8 mouse cellular contexts compared by ENCODE assay signal in the genomic region with DNA sequence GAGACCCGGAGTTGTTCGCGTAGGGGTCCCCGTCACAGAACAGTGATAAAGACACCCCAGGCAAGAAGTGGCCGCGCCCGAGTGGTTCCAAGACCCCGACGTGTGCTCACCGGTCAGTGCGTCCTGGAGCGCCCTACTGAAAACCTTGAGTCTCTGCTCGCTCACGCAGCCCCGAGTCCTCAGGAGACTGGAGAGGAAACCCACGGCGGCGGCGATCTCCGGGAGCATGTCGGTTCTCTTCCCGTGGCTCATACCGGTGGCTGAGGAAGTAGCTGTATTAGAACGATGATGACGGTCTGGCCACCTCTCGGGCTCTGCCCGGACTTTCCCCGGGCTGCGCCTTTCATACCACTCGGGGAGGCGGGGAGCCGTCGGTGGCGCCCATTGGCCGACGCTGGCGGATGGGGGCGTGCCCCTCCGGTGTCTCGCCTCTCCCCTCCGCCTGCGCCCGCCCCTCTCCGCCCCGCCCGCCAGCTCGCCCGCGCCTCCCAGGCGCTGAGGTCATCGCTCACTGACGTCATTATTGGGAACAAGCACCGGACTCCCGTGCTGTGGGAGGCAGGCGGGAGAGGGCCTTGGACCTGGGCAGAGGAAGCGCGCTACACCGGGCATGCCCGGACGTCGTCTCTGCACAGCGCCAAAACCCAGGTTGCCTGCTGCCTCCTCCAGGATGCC. TPM values are rescaled to one million over a fixed set of nuclear protein-coding genes. Genes with fewer than 3 reads are reported as not detected.
DNase-seq lines count a peak whose midpoint lies in the region; ATAC-seq lines count a peak whose summit lies in the region.

A gene (minus strand): TSS at position 319 of the 675 bp plus-strand sequence.

- peak; percentile 67 for ATAC-seq in common myeloid progenitor, adult 5-6 weeks (replicated peaks; ENCODE audit: low read depth, poor library complexity, severe bottlenecking)
- ATAC-seq in megakaryocyte progenitor cell, adult 5-6 weeks (replicated peaks; ENCODE audit: poor library complexity) = peak; percentile 77

- peak; percentile 98 for DNase-seq in ZHBTc4 (ENCODE audit: low read depth, low spot score)
- DNase-seq in gastrocnemius, adult 8-10 months (ENCODE audit: low spot score in 2 of 2) = peak; percentile 96
- peak; percentile 98 for DNase-seq in induced T-regulatory cell, adult 2 months (ENCODE audit: low read depth)
- DNase-seq in left cerebral cortex, adult 9 months (ENCODE audit: low spot score in 2 of 2) = peak; percentile 91 to 95
- DNase-seq in right cerebral cortex, postnatal 14 days = peak; percentile 96
- DNase-seq in urinary bladder, postnatal 36 days (ENCODE audit: low spot score in 2 of 2) = peak; percentile 95 to 98

RNA-seq across cellular contexts. Expression of the gene that starts here (rescaled TPM):
- 87.7 and 93.6 TPM in 2 replicates for total RNA-seq in common myeloid progenitor, adult 5-6 weeks (2017)
- total RNA-seq in gastrocnemius, adult 8-10 months (2022) = 10 to 100 TPM in 3 of 4 experiments, 1 to 10 TPM in 1; 8.6 to 22.9 (median 14.3) TPM
- 14.2 and 22.2 TPM in 2 replicates for total RNA-seq in megakaryocyte progenitor cell, adult 5-6 weeks (2015)
- 38.7 and 47.8 TPM in 2 replicates for total RNA-seq in megakaryocyte progenitor cell, adult 5-6 weeks (2017)

Comparison
In these comparisons a context has a peak if more than half of its experiments do, and no peak if none do; other contexts are left out.
1. Peak in every context shown above with its lines: DNase-seq and ATAC-seq.